Mouse (Mus musculus) limb, embryonic 13.5 days (tissue): Measurements from ENCODE around the gene Flvcr2. TPM values are rescaled to one million over a fixed set of nuclear protein-coding genes. Genes with fewer than 3 reads are reported as not detected.

Source experiments
- ATAC-seq: fragments of 200-750 bp; cut with Nextera tagmentation; 2 replicates; pipeline ENCODE4 v1.8.0; 2017; ENCODE audit warnings: low read depth, moderate number of reproducible peaks, moderate TSS enrichment; ENCODE audit not compliant: low FRiP score
- H3K27ac ChIP-seq: fragments of 300-500 bp; sonication (generic); 2 replicates; pipeline ENCODE4 v1.5.1; 2015; ENCODE audit warnings: inconsistent platforms, mild to moderate bottlenecking, moderate library complexity
- H3K27me3 ChIP-seq: fragments of 300-500 bp; sonication (generic); 2 replicates; pipeline ENCODE4 v1.6.1; 2015; ENCODE audit warnings: mild to moderate bottlenecking, inconsistent platforms
- H3K36me3 ChIP-seq: fragments of 300-500 bp; sonication (generic); 2 replicates; pipeline ENCODE4 v1.6.1; 2015; ENCODE audit warnings: inconsistent platforms, mild to moderate bottlenecking, moderate library complexity
- H3K4me1 ChIP-seq: fragments of 300-500 bp; sonication (generic); 2 replicates; pipeline ENCODE4 v1.6.1; 2015; ENCODE audit warnings: inconsistent platforms
- H3K4me2 ChIP-seq: fragments of 300-500 bp; sonication (generic); replicated peaks from 2 replicates; pipeline ENCODE4 v1.6.1; 2015; ENCODE audit warnings: inconsistent platforms, mild to moderate bottlenecking, moderate library complexity
- H3K4me3 ChIP-seq: fragments of 300-500 bp; sonication (generic); 2 replicates; pipeline ENCODE4 v1.5.1; 2015; ENCODE audit warnings: moderate library complexity, mild to moderate bottlenecking, inconsistent platforms
- H3K9ac ChIP-seq: fragments of 300-500 bp; sonication (generic); 2 replicates; pipeline ENCODE4 v1.6.1; 2015; ENCODE audit warnings: mild to moderate bottlenecking, inconsistent platforms
- H3K9me3 ChIP-seq: fragments of 300-500 bp; sonication (generic); 2 replicates; pipeline ENCODE4 v1.6.1; 2016; ENCODE audit warnings: inconsistent platforms
- WGBS: fragments of 180-500 bp; shearing (Covaris S2); methylation state at CpG from one replicate; pipeline ENCODE4 v1.1.7; 2015; 5-methylcytosine and 5-hydroxymethylcytosine counted together
- polyA plus RNA-seq: library from polyadenylated mRNA; unstranded; fragments of >200 nt; fragmentation: Nextera tagmentation; extraction: Ambion mirVana; gene quantifications from 2 replicates; pipeline ENCODE4 v1.2.1, GENCODE M21; 2015

Gene Flvcr2
- polyA plus RNA-seq, 1 experiment from 2014 or later, result 3.2 TPM

- no peaks in the 10 kb centered on the region for H3K9me3 ChIP-seq
- no peak overlapping the region for H3K27ac ChIP-seq
- no peak overlapping the region for H3K4me3 ChIP-seq
- H3K9ac ChIP-seq, result no peak overlapping the region
- peaks cover 21% of the 10 kb centered on the region for H3K4me1 ChIP-seq
- H3K36me3 ChIP-seq, result no peaks in the 10 kb centered on the region
- H3K27me3 ChIP-seq, result peaks cover 16% of the 10 kb centered on the region
- H3K4me2 ChIP-seq, result no peak overlapping the region
- no peak for ATAC-seq
- 93% methylated on average over 11 of the region's 11 CpGs for WGBS
These were observed 38.9 kb upstream of the Flvcr2 start for GRCm38 (mm10) chr12:85707391-85707790.

- no peak for ATAC-seq
- no peaks in the 10 kb centered on the region for H3K9me3 ChIP-seq
- H3K9ac ChIP-seq, result no peak overlapping the region
- peaks cover 16% of the 10 kb centered on the region for H3K27me3 ChIP-seq
- no peak overlapping the region; the same call in 1 of the 2 replicates for H3K27ac ChIP-seq
- H3K36me3 ChIP-seq, result no peaks in the 10 kb centered on the region
- no peak overlapping the region for H3K4me3 ChIP-seq
- H3K4me1 ChIP-seq, result peaks cover 21% of the 10 kb centered on the region
- no peak overlapping the region for H3K4me2 ChIP-seq
- WGBS, result 84% methylated on average over 12 of the region's 12 CpGs
These were observed 37.8 kb upstream of the Flvcr2 start for GRCm38 (mm10) chr12:85708556-85708955.

GRCm38 (mm10) chr12:85710695-85711094 is 35.6 kb upstream of the Flvcr2 start:
- no peak for ATAC-seq
- WGBS, result 74% methylated on average over 7 of the region's 7 CpGs

GRCm38 (mm10) chr12:85712587-85712986 is 33.8 kb upstream of the Flvcr2 start:
- Histone ChIP-seq H3K36me3 (no peaks in the 10 kb centered on the region), H3K27me3 (peaks cover 7% of the 10 kb centered on the region; the same call in 1 of the 2 replicates), H3K4me2 (no peak overlapping the region), H3K9me3 (no peaks in the 10 kb centered on the region), H3K4me1 (no peaks in the 10 kb centered on the region), H3K27ac (no peak overlapping the region), H3K4me3 (no peak overlapping the region), H3K9ac (no peak overlapping the region)
- WGBS, result 79% methylated on average over 2 of the region's 2 CpGs
- ATAC-seq, result no peak

More at GRCm38 (mm10) chr12:85710695-85711094, 35.6 kb upstream of the Flvcr2 start:
- Histone ChIP-seq H3K27me3 (peaks cover 16% of the 10 kb centered on the region), H3K27ac (no peak overlapping the region), H3K9ac (no peak overlapping the region), H3K4me3 (no peak overlapping the region), H3K9me3 (no peaks in the 10 kb centered on the region), H3K4me2 (no peak overlapping the region), H3K36me3 (no peaks in the 10 kb centered on the region), H3K4me1 (peaks cover 12% of the 10 kb centered on the region)

GRCm38 (mm10) chr12:85714126-85714525 is 32.2 kb upstream of the Flvcr2 start:
- Histone ChIP-seq H3K9me3 (no peaks in the 10 kb centered on the region), H3K4me2 (no peak overlapping the region), H3K9ac (no peak overlapping the region), H3K4me3 (no peak overlapping the region), H3K36me3 (no peaks in the 10 kb centered on the region), H3K27ac (no peak overlapping the region), H3K27me3 (no peaks in the 10 kb centered on the region), H3K4me1 (no peaks in the 10 kb centered on the region)
- no peak for ATAC-seq
- WGBS, result 90% methylated on average over 5 of the region's 5 CpGs

GRCm38 (mm10) chr12:85725306-85725705 is 21.0 kb upstream of the Flvcr2 start:
- ATAC-seq, result no peak

GRCm38 (mm10) chr12:85726729-85727397 is 19.5 kb upstream of the Flvcr2 start:
- 64% methylated on average over 6 of the region's 6 CpGs for WGBS

More at GRCm38 (mm10) chr12:85725306-85725705, 21.0 kb upstream of the Flvcr2 start:
- Histone ChIP-seq H3K9me3 (no peaks in the 10 kb centered on the region), H3K4me1 (no peaks in the 10 kb centered on the region), H3K4me2 (no peak overlapping the region), H3K36me3 (no peaks in the 10 kb centered on the region), H3K27ac (no peak overlapping the region), H3K4me3 (no peak overlapping the region), H3K9ac (no peak overlapping the region), H3K27me3 (no peaks in the 10 kb centered on the region)
- 84% methylated on average over 4 of the region's 4 CpGs for WGBS

DNA sequence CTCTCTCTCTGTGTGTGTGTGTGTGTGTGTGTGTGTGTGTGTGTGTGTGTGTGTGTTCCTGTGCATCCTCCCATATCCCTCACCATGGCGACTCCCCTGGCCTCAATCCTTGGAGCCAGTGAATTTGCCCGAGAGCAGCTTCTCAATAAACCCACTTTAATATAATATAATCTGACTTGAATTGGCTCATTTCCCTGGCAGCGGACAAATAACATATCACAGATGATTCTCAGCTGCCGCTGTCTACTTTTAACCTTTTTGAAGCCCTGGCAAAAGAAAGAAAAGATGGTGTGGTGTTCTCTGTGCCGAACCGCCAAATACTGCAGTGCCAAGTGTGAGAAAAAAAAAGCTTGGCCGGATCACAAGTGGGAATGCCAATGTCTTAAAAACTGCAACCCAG is 18.2 kb upstream of the Flvcr2 start:
- Histone ChIP-seq H3K4me1 (no peaks in the 10 kb centered on the region), H3K27ac (no peak overlapping the region), H3K9ac (no peak overlapping the region), H3K9me3 (no peaks in the 10 kb centered on the region), H3K4me2 (no peak overlapping the region), H3K36me3 (no peaks in the 10 kb centered on the region), H3K4me3 (no peak overlapping the region), H3K27me3 (no peaks in the 10 kb centered on the region)
- no peak for ATAC-seq
- WGBS, result 84% methylated on average over 7 of the region's 7 CpGs

More at GRCm38 (mm10) chr12:85726729-85727397, 19.5 kb upstream of the Flvcr2 start:
- Histone ChIP-seq H3K4me1 (no peaks in the 10 kb centered on the region), H3K27me3 (no peaks in the 10 kb centered on the region), H3K9ac (no peak overlapping the region), H3K27ac (no peak overlapping the region), H3K4me2 (no peak overlapping the region), H3K4me3 (no peak overlapping the region), H3K36me3 (no peaks in the 10 kb centered on the region), H3K9me3 (no peaks in the 10 kb centered on the region)
- ATAC-seq, result no peak

- WGBS, result 35% methylated on average over 17 of the region's 17 CpGs
- Histone ChIP-seq H3K9me3 (no peaks in the 10 kb centered on the region), H3K4me2 (no peak overlapping the region), H3K4me3 (no peak overlapping the region), H3K27me3 (no peaks in the 10 kb centered on the region), H3K27ac (no peak overlapping the region), H3K4me1 (no peaks in the 10 kb centered on the region), H3K9ac (no peak overlapping the region), H3K36me3 (no peaks in the 10 kb centered on the region)
- ATAC-seq, result peak; percentile 28; the same call in 1 of the 2 replicates
These were observed 17.1 kb upstream of the Flvcr2 start for GRCm38 (mm10) chr12:85729022-85729944.

- WGBS, result 68% methylated on average over 6 of the region's 6 CpGs
- ATAC-seq, result no peak
- Histone ChIP-seq H3K36me3 (no peaks in the 10 kb centered on the region), H3K27me3 (no peaks in the 10 kb centered on the region), H3K4me1 (no peaks in the 10 kb centered on the region), H3K4me2 (no peak overlapping the region), H3K4me3 (no peak overlapping the region), H3K9me3 (no peaks in the 10 kb centered on the region), H3K9ac (no peak overlapping the region), H3K27ac (no peak overlapping the region)
These were observed 16.4 kb upstream of the Flvcr2 start for GRCm38 (mm10) chr12:85729945-85730290.

DNA sequence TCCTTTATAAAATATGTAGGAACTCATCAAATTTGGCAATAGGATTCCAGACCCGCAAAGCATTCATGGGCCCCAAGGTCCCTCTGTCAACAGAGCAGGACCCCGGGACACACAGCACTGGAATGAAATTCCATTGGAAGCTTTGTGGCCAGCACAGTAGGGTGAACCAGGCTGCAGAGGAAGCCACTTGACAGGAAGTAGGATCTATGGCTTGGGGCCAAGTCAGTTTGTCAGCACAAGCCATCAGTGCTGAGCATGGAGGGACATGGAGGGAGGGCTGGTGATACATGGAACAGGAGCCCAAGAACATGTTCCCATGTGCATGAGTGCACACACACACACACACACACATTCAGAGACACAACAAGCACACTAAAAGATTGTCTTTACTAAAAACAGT is 10.1 kb upstream of the Flvcr2 start:
- H3K36me3 ChIP-seq, result no peaks in the 10 kb centered on the region
- WGBS, result 76% methylated on average over 2 of the region's 2 CpGs

GRCm38 (mm10) chr12:85736960-85737359 is 9.4 kb upstream of the Flvcr2 start:
- ATAC-seq, result no peak

More for the DNA sequence above, 10.1 kb upstream of the Flvcr2 start:
- Histone ChIP-seq H3K4me1 (no peaks in the 10 kb centered on the region), H3K9me3 (no peaks in the 10 kb centered on the region), H3K9ac (no peak overlapping the region), H3K27ac (no peak overlapping the region), H3K4me2 (no peak overlapping the region), H3K27me3 (no peaks in the 10 kb centered on the region), H3K4me3 (no peak overlapping the region)
- no peak for ATAC-seq

More at GRCm38 (mm10) chr12:85736960-85737359, 9.4 kb upstream of the Flvcr2 start:
- no peaks in the 10 kb centered on the region for H3K4me1 ChIP-seq
- no peaks in the 10 kb centered on the region for H3K27me3 ChIP-seq
- WGBS, result 87% methylated on average over 3 of the region's 3 CpGs
- H3K36me3 ChIP-seq, result no peaks in the 10 kb centered on the region
- no peaks in the 10 kb centered on the region for H3K9me3 ChIP-seq
- H3K9ac ChIP-seq, result no peak overlapping the region
- H3K4me3 ChIP-seq, result no peak overlapping the region
- H3K27ac ChIP-seq, result no peak overlapping the region
- no peak overlapping the region for H3K4me2 ChIP-seq
